Mouse (Mus musculus): ENCODE results near the gene Eno1. TPM values are rescaled to one million over a fixed set of nuclear protein-coding genes. Genes with fewer than 3 reads are reported as not detected.
A peak's percentile ranks its signal among the peaks of the same experiment; 100 is the strongest.

The Eno1 gene
- 100 to 1,000 TPM; 450 to 494 (median 470) TPM for total RNA-seq (2022)

DNA sequence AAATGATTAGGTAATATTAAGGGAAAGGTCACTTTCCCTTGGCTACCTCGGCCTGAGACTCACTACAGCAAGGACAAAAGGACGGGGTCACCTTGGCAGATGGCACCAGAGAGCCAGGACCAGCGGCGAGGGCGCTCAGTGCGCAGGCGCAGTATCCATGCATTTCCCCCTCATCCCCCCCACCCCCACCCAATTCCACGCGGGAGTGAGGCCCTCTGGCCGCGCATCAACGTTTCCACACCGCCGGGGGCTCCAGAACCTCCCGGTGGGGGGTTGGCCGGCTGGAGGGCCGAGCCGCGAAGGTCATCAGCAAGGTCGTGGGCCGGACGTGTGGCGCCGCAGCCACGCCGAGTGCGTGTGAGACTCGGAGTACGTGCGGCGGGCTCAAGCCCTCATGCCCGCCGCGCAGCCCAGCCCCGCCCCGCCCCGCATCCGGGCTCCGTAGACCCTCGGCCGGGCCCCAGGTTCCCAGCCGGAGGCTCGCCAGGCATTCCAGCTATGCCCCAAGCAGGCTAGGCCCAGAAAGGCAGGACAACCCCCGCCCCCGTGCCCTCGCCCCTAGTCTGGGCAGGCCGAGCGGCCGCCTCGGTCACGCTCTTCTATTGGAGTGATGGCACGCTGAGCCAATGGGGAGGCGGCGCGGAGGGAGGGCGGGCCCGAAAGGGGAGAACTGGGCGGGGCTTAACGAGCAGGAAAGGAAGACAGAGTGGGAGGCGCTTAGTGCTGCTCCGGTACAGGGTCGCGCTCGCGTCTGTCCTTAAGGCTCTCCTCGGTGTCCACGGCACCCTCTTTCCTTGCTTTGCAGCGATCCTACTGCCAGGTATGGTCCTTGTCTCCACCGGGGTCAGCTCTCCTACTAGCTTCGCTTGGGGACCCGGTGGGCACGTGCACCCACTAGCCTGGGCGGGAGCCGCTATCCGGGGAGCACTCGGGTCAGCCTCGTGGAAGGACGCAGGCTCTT is at the start of gene Eno1:
TSS of gene Eno1 (plus strand) at position 201 of the 961 bp plus-strand sequence.
- DNase-seq (ENCODE audit: low spot score in 2 of 2), result peak; percentile 91 to 98

DNA sequence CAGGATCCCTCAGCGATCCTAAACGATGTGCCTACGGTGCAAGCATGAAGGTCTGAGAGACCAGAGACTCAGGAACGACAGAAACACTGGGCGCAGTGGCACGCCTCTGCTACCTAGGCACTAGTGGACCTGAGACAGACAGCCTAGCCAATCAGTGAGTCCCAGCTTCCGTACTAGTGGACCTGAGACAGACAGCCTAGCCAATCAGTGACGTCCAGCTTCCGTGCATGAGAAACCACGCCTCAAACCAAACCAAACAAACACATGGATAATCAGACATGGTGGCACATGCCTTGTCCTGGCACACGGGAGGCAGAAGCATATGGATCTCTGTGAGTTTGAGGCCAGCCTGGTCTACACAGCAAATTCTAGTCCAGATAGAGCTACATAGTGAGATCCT is 48.3 kb upstream of the Eno1 start:
- DNase-seq (ENCODE audit: low spot score in 2 of 2), result no peak

DNA sequence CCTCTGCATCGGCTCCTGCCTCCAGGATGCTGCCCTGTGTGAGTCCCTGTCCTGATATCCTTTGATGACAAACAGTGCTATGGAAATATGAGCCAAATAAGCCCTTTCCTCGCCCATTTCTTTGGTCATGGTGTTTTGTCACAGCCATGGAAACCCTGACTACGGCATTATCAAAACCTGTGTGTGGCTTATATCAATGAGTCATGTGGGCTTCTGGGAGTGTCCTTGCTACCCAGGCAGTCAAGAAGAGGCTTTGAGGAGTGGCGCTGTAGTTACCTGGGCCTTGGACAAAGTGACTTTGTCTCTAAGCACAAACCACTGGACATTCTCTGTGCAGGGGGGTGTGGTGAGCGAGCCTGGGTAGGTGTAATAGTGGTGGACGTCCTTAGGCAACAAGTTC is 44.3 kb upstream of the Eno1 start:
- no peak for DNase-seq (ENCODE audit: low spot score in 2 of 2)

DNA sequence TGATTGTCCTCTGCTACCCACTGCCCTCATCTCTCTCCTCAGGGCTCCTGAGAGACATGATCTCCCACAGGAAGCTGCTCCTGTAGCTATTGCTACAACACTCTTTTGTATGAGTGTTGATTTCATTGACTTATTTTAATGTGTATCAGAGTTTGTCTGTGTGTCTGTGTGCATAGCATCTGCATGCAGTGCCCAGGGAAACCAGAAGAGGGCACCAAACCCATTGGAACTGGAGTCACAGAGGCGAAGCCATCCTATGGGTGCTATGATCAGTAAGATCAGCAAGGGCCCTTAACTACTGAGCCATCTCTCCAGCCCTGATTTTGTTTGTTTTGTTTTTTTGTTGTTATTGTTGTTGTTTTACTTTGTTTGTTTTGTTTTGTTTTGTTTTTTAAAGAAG is 42.6 kb upstream of the Eno1 start:
- no peak for DNase-seq (ENCODE audit: low spot score in 2 of 2)

DNA sequence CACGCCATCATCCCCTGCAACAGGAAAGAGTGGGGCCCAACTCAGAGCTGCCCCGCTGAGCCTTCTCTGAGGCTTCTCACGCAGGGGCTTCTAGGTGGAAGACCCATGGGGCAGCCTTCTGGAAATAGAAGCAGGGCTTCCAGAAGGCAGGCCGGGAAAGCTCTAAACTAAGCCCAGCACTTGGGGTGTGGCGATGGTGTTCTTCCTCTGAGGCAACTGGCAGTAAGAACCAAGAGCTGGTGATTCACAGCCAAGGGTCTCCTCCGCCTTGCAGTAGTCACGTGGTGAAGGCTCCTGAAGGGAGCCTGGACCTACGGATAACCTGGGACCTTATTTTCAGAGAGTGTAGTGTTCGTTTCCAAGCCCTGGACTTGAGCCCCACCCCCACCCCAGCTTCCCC is 38.3 kb upstream of the Eno1 start:
- DNase-seq (ENCODE audit: low spot score in 2 of 2), result no peak

DNA sequence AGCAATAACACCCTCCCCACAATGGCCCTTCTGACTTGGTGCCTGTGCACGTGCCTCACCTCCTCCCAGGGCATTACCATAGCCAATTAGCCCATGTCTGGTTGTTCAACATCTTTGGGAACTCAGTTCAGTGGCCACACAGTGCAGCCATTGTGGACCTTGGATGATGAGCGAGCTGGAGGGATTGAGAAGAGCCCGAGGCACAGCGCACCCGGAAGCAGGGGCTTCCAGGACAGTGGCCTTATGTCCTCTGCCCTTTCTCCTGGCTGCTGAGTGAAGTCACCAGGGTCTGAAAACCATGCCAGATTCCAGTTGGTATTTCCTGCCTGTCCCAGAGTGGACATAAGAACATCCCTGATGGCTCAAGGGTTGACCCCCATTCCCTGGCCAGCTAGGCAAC is 35.3 kb upstream of the Eno1 start, which contains the start of gene Car6:
TSS of gene Car6 (minus strand) at position 101 of the 400 bp plus-strand sequence.
- no peak for DNase-seq (ENCODE audit: low spot score in 2 of 2)

DNA sequence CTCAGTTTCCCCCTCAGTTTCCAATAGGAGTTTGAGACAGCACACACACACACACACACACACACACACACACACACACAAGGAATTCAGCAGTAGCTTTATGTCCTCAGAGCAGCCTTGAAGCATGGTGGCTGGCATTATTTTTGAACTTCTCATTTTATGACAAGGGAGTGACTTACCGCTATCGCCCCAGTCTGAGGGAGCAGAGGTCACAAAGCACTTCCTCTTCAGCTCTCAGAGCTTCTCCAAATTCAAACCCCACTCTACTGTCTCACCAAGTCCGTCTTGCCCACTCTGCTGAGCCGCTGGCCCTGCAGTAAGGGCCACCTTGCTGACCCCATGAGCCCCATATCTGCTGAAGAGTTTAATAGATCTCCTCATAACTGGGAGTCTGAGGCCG is 33.8 kb upstream of the Eno1 start:
- DNase-seq (ENCODE audit: low spot score in 2 of 2), result no peak

DNA sequence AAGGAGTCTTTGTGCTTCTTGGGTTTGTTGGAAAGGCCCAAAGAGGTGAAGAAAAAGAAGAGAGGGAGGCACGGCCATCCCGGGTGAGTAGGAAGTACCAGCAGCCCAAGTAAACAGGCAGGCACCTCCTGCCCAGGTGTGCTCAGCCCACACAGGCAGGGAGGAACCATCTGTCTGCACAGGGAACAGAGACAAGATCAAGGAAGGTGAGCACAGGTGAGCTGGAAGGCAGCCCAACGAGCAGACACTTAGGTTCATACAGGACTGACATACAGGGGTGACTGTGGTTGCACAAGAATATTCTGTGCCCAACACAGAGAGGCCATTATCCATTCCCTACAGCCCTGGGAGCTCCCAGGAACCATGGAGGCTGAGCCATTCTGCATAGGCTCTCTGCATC is 31.6 kb upstream of the Eno1 start:
- DNase-seq (ENCODE audit: low spot score in 2 of 2), result no peak

DNA sequence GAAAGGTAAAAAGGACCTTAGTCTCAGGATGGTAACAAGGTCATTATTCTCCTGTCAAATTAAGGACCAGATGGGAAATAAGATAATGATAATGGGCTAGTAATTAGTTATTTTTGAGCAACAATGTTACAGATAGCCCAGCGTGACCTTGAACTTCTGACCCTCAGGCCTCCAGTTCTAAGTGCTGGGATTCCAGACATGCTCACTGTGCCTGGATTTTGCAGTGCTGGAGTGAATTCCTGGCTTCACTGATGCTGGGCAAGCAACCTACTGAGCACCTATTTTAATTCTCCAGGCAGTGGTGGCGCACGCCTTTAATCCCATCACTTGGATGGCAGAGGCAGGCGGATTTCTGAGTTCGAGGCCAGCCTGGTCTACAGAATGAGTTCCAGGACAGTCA is 26.8 kb upstream of the Eno1 start:
- DNase-seq (ENCODE audit: low spot score in 2 of 2), result no peak

DNA sequence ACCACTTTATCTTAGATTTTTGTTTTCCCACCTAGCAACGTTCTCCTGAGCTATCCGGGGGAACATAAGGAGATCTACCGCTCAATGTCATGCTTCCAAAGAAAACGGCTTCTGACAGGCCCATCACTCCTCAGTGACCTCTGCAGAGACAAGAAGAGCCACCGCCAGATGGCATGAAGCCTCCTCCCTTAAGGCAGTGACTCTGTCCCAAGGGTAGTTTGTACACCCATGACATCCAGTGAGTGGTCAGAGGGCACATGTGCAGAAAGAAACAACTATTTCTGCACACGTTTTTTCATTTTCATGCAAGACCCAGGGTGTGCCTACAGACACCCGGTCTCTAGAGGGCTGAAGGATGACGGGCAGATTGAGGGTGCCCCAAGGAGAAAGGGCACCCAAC is 26.2 kb upstream of the Eno1 start:
- DNase-seq (ENCODE audit: low spot score in 2 of 2), result no peak

DNA sequence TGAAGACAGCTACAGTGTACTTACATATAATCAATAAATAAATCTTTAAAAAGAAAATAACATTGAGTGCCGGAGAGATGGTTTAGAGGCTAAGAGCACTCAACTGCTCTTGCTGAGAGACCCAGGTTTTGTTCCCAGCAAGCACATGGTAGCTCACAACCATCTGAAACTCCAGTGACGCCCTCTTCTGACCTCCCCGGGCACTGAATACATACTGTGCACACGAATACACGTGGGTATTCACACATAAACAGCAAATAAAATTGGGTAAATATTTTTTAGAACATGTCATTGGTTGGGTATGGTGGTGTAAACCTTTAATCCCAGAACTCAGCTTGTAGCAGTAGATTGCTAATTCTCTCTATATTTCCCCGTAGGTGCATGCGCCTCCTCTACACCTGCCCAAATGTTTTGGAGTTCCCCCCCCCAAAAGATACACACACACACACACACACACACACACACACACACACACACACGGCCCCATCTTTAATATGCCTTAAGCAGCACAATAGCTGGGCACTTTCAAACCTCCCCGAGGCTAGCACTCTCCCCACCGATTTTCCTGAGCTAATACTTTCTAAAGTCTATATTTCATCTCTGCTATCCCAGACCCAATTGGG is 24.5 kb upstream of the Eno1 start:
- DNase-seq (ENCODE audit: low spot score in 2 of 2), result no peak

DNA sequence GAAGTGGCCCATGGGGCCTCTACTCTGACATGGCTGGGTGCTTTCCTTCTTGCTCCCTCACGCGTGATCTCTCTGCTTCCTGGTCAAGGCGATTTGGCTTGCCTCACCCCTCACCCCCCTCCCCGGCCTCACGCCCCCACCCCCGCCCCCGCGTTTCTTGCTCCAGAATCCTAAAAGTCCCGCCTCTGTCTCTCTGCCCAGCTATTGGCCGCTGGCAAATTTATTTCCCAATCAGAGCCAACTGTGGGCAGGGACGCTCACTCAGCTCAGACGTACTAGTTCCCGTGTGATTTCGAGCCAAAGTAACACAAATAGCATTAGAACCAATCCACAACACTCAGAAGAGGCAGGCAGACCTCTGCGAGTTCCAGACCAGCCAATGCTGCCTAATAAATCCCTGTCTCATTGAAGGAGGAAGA is 24.0 kb upstream of the Eno1 start:
- no peak for DNase-seq (ENCODE audit: low spot score in 2 of 2)

DNA sequence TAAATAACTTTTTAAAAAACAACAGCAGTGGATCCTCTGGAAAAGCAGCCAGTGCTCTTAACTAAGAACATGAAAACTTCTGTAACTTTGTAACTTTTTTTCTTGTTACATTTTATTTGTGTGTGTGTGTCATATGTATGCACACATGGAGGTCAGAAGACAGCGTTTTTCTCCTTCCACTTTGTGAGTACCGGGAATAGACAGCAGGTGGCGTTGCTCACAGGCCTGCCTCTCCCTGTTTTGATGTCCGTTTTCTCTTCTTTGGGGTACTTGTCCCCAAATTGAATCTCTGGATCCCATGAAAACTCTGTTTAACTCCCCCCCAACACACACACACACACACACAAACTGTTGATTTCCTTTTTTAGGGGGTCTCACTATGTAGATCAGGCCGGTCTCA is 22.6 kb upstream of the Eno1 start:
- no peak for DNase-seq (ENCODE audit: low spot score in 2 of 2)

DNA sequence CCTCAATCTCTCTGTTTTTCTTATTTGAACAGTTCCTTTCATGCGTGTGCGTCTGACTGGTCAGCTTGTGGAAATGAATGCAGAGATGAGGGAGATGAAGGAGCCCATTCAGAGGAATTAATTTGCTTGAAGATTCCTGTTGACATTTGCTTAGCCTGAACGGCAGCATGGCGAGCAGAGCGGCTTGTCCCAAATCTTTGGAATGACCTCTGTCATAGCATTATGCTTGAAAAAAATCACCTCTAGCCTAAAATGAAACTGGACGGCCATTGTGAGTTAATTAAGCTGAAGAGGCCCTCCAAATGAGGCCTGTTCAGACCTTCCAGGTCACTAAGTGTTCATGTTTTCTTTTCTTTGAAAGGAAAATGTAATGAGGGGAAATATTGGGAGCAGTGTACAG is 20.1 kb upstream of the Eno1 start:
- DNase-seq (ENCODE audit: low spot score in 2 of 2), result no peak

DNA sequence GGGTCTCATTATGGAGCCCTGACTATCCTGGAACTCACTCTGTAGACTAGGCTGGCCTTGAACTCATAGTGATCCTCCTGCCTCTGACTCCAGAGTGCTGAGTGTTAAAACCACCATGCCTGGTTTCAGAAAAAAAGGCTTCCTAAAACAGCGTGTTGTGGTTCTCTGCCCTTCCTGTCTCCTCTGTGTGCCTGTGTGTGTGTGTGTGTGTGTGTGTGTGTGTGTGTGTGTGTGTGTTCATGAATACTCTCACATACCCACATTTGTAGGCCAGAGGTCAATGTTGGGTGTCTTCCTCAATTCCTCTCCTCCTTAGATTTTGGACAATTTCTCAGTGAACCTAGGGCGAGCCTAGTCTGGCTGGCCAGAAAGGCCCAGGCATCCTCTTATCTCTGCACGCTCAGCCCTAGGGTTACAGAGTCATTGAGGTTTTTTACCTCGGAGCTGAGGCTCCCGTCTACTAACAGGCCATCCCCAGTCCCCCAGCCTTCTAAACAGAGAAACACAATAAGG is 19.4 kb upstream of the Eno1 start:
- no peak for DNase-seq (ENCODE audit: low spot score in 2 of 2)

DNA sequence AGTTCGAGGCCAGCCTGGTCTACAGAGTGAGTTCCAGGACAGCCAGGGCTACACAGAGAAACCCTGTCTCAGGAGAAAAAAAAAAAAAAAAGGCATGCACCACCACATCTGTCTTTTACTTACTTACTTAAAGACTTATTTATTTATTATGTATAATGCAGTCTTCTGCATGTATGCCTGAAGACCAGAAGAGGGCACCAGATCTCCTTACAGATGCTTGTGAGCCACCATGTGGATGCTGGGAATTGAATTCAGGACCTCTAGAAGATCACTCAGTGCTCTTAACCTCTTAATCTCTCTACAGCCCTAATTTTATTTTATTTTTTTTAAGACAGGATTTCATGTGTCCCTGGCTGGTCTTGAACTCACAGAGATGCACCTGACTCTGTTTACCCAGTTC is 18.6 kb upstream of the Eno1 start:
- no peak for DNase-seq (ENCODE audit: low spot score in 2 of 2)

DNA sequence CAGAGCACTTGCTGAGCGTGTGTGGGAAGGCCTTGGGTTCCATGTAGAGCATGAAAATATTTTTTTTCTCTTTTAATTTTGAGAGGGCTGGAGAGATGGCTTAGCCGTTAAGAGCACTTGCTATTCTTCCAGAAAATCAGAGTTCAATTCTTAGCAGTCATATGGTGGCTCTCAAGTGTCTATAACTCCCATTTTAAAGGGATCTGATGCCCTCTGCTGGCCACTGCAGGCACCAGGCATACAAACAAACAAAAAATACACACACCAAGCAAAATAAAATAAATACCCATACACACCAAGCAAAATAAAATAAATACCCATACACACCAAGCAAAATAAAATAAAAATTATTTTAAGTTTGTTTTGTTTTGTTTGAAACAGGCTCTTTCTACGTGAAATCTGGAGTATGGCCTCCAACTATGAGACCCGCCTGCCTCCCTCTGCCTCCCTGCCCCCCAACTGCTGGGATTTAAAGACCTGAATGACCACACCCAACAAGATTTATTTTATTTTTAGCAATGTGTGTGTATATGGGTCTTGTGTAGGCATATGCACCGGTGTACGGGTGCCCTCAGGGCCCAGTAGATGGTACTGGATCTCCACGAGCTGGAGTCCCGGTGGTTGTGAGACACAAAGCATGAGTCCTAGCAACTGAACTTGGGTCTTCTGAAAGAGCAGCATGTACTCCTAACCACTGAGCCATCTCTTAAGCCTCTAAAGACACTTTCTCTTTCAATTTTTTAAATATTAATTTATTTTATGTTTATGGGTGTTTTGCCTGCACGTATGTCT is 16.8 kb upstream of the Eno1 start:
- DNase-seq (ENCODE audit: low spot score in 2 of 2), result no peak

DNA sequence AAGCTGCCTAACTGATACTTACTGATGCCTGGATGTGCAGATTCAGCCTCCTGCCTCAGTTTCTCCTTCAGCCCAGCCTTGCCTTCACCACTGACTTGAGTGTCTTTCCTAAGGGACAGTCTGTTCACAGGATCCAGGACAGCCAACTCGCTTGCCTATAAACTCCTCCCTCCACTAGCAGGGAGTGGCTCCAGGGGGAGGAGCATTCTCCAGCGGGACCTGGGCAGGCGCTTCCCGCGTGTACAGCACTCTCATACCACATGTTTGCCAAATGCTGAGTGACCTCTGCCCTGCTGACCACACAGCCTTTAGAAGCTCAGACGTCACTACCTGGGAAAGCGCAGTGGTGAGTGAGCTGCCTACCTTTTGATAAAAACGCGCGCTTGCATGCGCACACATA is 15.9 kb upstream of the Eno1 start:
- no peak for DNase-seq (ENCODE audit: low spot score in 2 of 2)

DNA sequence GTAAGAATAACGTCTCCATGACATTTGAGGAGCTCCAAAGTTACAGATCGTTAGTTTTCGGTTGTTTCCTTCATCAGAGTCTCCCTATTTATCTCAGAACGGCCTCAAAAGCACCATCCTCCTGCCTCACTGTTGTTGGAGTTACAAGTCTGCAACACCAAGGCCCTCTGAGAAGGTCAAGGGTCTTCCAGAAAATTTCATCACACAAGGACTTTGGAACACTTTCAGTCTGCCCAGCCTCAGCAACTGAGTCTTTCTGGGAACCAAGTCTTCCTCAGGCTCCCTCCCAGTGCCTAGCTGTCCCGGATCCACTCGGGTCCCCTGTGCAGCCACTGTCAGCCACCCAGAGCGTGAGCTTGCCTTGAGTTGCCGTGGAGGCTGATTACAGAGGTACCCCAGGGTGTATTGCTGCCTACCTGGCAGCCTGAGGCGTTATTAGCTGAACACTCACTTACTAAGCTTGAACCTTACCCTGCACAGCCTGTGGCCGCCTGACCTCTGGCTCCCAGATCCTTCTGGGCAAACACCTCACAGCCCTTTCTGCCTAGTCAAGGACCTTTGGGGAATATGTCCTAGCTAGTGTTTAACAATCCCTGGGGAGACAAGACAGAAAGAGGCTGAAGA is 15.4 kb upstream of the Eno1 start:
- DNase-seq (ENCODE audit: low spot score in 2 of 2), result no peak

DNA sequence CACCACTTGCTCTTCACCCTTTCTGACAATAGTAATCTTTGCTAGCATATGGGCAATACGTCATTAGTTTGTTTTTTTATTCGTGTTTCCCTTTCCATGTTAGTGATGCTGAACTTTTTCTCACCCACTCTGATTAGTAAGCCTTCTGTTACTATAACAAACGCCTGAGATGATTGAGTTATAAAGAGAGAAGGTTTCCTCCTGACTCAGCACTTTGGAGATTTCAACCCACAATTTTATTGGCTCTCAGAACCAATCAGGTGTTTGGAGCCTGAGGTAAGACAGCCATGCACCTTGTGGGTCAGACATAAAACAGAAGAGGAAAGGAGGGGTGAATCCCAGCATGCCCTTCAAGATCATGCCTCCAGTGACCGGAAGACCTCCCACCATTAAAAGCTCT is 12.7 kb upstream of the Eno1 start:
- no peak for DNase-seq (ENCODE audit: low spot score in 2 of 2)

DNA sequence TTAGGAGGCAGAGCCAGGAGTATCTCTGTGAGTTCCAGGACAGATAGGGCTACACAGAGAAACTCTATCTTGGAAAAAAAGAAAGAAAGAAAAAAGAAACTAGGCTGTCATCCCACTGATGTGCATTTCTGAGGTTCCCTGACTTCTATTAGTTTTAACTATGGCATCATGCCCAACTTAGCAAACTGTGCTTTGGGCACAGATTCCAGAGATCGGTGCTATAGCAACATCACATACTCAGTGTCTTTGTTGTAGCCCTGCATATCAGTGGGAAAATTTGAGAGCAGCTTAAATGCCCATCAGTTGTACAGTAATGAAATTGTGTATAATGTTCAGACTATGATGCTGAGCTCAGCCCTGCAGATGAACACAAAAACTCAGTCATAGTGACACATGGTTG is 10.8 kb upstream of the Eno1 start:
- no peak for DNase-seq (ENCODE audit: low spot score in 2 of 2)

Data from left cerebral cortex, adult 8-10 months (tissue).